Mouse (Mus musculus) limb, embryonic 14.5 days (tissue): ENCODE results near the gene Cbx3. TPM values are rescaled to one million over a fixed set of nuclear protein-coding genes. Genes with fewer than 3 reads are reported as not detected.

Source experiments
- ATAC-seq: fragments of 200-750 bp; cut with Nextera tagmentation; 2 replicates; pipeline ENCODE4 v1.8.0; 2017; ENCODE audit warnings: low read depth, moderate number of reproducible peaks, moderate TSS enrichment; ENCODE audit not compliant: low FRiP score
- DNase-seq: peaks from one replicate; pipeline ENCODE4 v3.0.0-alpha.2; 2015; ENCODE audit warnings: low spot score
- H3K27ac ChIP-seq: fragments of 300-500 bp; sonication (generic); replicated peaks from 2 replicates; pipeline ENCODE4 v1.5.1; 2014; ENCODE audit warnings: low read depth, mild to moderate bottlenecking, low read length, moderate library complexity, mixed read lengths
- H3K27me3 ChIP-seq: fragments of 300-500 bp; sonication (generic); 2 replicates; pipeline ENCODE4 v1.6.1; 2014; ENCODE audit warnings: low read length, mixed read lengths; ENCODE audit not compliant: control insufficient read depth, insufficient read depth
- H3K36me3 ChIP-seq: fragments of 300-500 bp; sonication (generic); 2 replicates; pipeline ENCODE4 v1.6.1; 2014; ENCODE audit warnings: mild to moderate bottlenecking, low read length, moderate library complexity, mixed read lengths; ENCODE audit not compliant: control insufficient read depth, insufficient read depth
- H3K4me1 ChIP-seq: fragments of 300-500 bp; sonication (generic); 2 replicates; pipeline ENCODE4 v1.6.1; 2014; ENCODE audit warnings: antibody characterized with exemption, low read length, mixed read lengths; ENCODE audit not compliant: control insufficient read depth, insufficient read depth
- H3K4me2 ChIP-seq: fragments of 300-500 bp; sonication (generic); replicated peaks from 2 replicates; pipeline ENCODE4 v1.6.1; 2014; ENCODE audit warnings: low read depth, mild to moderate bottlenecking, low read length, moderate library complexity; ENCODE audit not compliant: severe bottlenecking
- H3K4me3 ChIP-seq: fragments of 300-500 bp; sonication (generic); replicated peaks from 2 replicates; pipeline ENCODE4 v1.5.1; 2014; ENCODE audit warnings: low read length
- H3K9ac ChIP-seq: fragments of 300-500 bp; sonication (generic); 2 replicates; pipeline ENCODE4 v1.6.1; 2014; ENCODE audit warnings: mild to moderate bottlenecking, low read depth, low read length, moderate library complexity; ENCODE audit not compliant: severe bottlenecking
- H3K9me3 ChIP-seq: fragments of 300-500 bp; sonication (generic); 2 replicates; pipeline ENCODE4 v1.6.1; 2016; ENCODE audit warnings: low read length; ENCODE audit not compliant: control insufficient read depth
- POLR2A ChIP-seq: fragments of 200-500 bp; IDR thresholded peaks from 2 replicates; pipeline ENCODE4 v1.8.0; 2012; ENCODE audit warnings: inconsistent platforms, mild to moderate bottlenecking, moderate library complexity, borderline replicate concordance; ENCODE audit not compliant: insufficient read depth, insufficient read length; ENCODE audit errors: extremely low read depth
- WGBS: fragments of 180-500 bp; shearing (Covaris S2); extraction: QIAGEN DNeasy Blood & Tissue Kit; methylation state at CpG from one replicate; pipeline ENCODE4 v1.1.7; 2014; 5-methylcytosine and 5-hydroxymethylcytosine counted together
- polyA plus RNA-seq, 2 experiments: library from polyadenylated mRNA; depleted of rRNA in 1 of 2; stranded (reverse) in 1 of 2; unstranded in 1 of 2; fragments of >200 nt; fragmentation: Nextera tagmentation in 1 of 2; extraction: Ambion mirVana in 1 of 2; gene quantifications; 2 replicates each; pipeline versions ENCODE4 v1.2.1 to v1.2.3; 2012 to 2014

The Cbx3 gene
- polyA plus RNA-seq, 2 experiments, result 120 to 444 TPM

GRCm38 (mm10) chr6:51434270-51434669 lies 35.9 kb upstream of the Cbx3 start:
- Histone ChIP-seq H3K9ac (no peak overlapping the region), H3K4me3 (no peak overlapping the region), H3K9me3 (no peaks in the 10 kb centered on the region), H3K27me3 (peaks cover 24% of the 10 kb centered on the region), H3K4me1 (peaks cover 13% of the 10 kb centered on the region), H3K4me2 (no peak overlapping the region), H3K36me3 (no peaks in the 10 kb centered on the region), H3K27ac (no peak overlapping the region)
- TF ChIP-seq POLR2A, result no peak
- no peak for DNase-seq
- no peak for ATAC-seq
- WGBS, result 39% methylated on average over 7 of the region's 7 CpGs

DNA sequence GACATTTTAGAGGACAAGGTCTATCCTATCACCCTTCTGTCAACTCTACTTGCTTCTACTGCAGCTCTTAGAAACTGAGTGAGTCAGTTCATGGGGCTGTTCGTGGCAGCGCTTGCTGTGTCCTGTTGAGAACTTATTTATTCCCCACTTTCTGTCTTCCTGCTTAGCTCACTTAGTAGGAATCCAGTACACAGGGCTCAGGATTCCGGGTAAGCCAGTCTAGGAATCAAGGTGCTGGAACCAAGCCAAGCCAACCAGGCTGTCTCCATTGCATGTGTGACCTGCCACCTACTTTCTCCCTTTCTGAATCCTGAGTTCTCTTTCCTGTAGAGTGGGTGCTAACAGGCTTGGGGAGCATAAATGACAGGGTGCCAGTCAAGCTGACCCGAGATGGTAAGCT lies 32.5 kb upstream of the Cbx3 start:
- H3K4me1 ChIP-seq, result peaks cover 8% of the 10 kb centered on the region
- ATAC-seq (no peak), DNase-seq (peak; percentile 72)
- H3K27ac ChIP-seq, result no peak overlapping the region
- peaks cover 16% of the 10 kb centered on the region for H3K27me3 ChIP-seq
- WGBS, result 58% methylated on average over 4 of the region's 4 CpGs
- H3K36me3 ChIP-seq, result no peaks in the 10 kb centered on the region
- H3K4me3 ChIP-seq, result no peak overlapping the region
- H3K4me2 ChIP-seq, result no peak overlapping the region
- no peak for TF ChIP-seq POLR2A
- H3K9me3 ChIP-seq, result no peaks in the 10 kb centered on the region
- H3K9ac ChIP-seq, result no peak overlapping the region

DNA sequence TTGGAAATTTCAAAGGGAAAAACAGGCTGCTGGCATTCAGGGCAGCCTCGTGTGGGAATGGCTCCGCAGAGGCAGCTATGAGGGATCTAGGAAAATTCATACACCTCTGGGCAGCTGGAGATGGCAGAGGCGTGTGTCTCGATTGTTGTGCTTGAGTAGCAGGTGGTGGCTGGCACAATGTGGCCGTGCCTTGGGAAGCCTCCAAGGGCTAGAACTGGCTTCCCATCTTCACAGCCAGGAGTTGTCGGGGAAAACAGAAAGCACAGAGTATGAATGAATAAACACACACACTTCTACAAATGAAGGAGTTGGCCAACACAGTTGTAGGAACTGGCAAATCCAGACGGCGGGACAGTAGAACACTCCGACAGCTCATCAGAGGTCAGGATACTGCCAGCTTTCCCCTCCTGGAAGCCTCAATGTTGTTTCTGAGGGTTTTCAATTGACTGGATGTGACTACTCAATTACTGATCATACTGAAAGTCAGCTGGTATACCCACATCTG lies 31.3 kb upstream of the Cbx3 start:
- Histone ChIP-seq H3K36me3 (no peaks in the 10 kb centered on the region), H3K27ac (no peak overlapping the region), H3K27me3 (peaks cover 4% of the 10 kb centered on the region; the same call in 1 of the 2 replicates), H3K9me3 (no peaks in the 10 kb centered on the region), H3K4me2 (no peak overlapping the region), H3K4me3 (no peak overlapping the region), H3K9ac (no peak overlapping the region), H3K4me1 (peaks cover 6% of the 10 kb centered on the region; the same call in 1 of the 2 replicates)
- no peak for TF ChIP-seq POLR2A
- ATAC-seq, result no peak
- WGBS, result 86% methylated on average over 9 of the region's 9 CpGs
- DNase-seq, result no peak

- DNase-seq (no peak), ATAC-seq (no peak)
- Histone ChIP-seq H3K4me2 (no peak overlapping the region), H3K4me3 (no peak overlapping the region), H3K36me3 (no peaks in the 10 kb centered on the region), H3K27ac (no peak overlapping the region), H3K9me3 (no peaks in the 10 kb centered on the region), H3K27me3 (no peaks in the 10 kb centered on the region), H3K9ac (no peak overlapping the region), H3K4me1 (peaks cover 3% of the 10 kb centered on the region; the same call in 1 of the 2 replicates)
- TF ChIP-seq POLR2A, result no peak
- WGBS, result 55% methylated on average over 9 of the region's 9 CpGs
Observed at GRCm38 (mm10) chr6:51442191-51442835, 27.8 kb upstream of the Cbx3 start.

DNA sequence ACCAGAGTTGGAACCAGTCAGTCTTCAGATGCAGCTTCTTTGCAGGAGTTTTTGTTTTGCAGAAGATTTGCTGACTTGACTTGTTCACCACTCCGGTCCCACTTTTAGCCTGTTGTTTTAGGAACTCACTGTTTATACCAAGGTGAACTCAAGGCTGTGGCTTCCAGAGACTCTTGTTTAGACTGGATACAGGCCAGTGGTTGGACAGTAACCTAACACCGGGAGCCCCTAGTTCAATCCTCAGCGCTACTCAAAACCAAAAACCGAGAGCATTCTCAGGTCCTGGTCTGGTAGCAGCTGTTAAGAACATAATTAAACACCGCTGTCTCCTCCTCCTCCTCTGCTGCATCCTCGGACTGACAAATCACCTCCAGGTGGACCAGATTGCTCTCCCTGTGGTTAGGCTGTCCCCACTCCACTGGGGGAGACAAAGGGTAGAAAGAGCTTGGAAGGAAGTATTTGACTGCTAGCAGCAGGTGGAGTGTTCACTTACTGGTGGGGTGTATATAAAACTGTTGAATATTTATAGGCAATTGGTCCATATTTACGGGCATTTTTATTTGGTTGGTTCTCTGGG lies 17.1 kb upstream of the Cbx3 start:
- H3K27ac ChIP-seq, result no peak overlapping the region
- no peak for ATAC-seq
- no peak overlapping the region for H3K9ac ChIP-seq
- H3K9me3 ChIP-seq, result no peaks in the 10 kb centered on the region
- no peak overlapping the region for H3K4me3 ChIP-seq
- 29% methylated on average over 7 of the region's 7 CpGs for WGBS
- 0 out of 2 replicates have a peak, but pooled peaks cover 3% of the 10 kb centered on the region for H3K4me1 ChIP-seq
- no peaks in the 10 kb centered on the region for H3K27me3 ChIP-seq
- no peak for TF ChIP-seq POLR2A
- no peak overlapping the region for H3K4me2 ChIP-seq
- peaks cover 4% of the 10 kb centered on the region; the same call in 1 of the 2 replicates for H3K36me3 ChIP-seq
- no peak for DNase-seq
